Mouse (Mus musculus) limb, embryonic 15.5 days (tissue): ENCODE data around the gene Ank2. TPM values are rescaled to one million over a fixed set of nuclear protein-coding genes. Genes with fewer than 3 reads are reported as not detected.

Experiments
- ATAC-seq: fragments of 200-750 bp; cut with Nextera tagmentation; 2 replicates; pipeline ENCODE4 v1.8.0; 2017; ENCODE audit warnings: low read depth, moderate TSS enrichment; ENCODE audit not compliant: insufficient number of reproducible peaks, low FRiP score, low TSS enrichment
- H3K27ac ChIP-seq: fragments of 300-500 bp; sonication (generic); 2 replicates; pipeline ENCODE4 v1.5.1; 2015; ENCODE audit warnings: moderate library complexity, mild to moderate bottlenecking, inconsistent platforms
- H3K27me3 ChIP-seq: fragments of 300-500 bp; sonication (generic); 2 replicates; pipeline ENCODE4 v1.6.1; 2015; ENCODE audit warnings: inconsistent platforms
- H3K36me3 ChIP-seq: fragments of 300-500 bp; sonication (generic); 2 replicates; pipeline ENCODE4 v1.6.1; 2015; ENCODE audit warnings: inconsistent platforms
- H3K4me1 ChIP-seq: fragments of 300-500 bp; sonication (generic); 2 replicates; pipeline ENCODE4 v1.6.1; 2015; ENCODE audit warnings: inconsistent platforms
- H3K4me2 ChIP-seq: fragments of 300-500 bp; sonication (generic); 2 replicates; pipeline ENCODE4 v1.6.1; 2015; ENCODE audit warnings: mild to moderate bottlenecking, inconsistent platforms
- H3K4me3 ChIP-seq: fragments of 300-500 bp; sonication (generic); 2 replicates; pipeline ENCODE4 v1.5.1; 2015; ENCODE audit warnings: mild to moderate bottlenecking, inconsistent platforms
- H3K9ac ChIP-seq: fragments of 300-500 bp; sonication (generic); 2 replicates; pipeline ENCODE4 v1.6.1; 2015; ENCODE audit warnings: inconsistent platforms
- H3K9me3 ChIP-seq: fragments of 300-500 bp; sonication (generic); 2 replicates; pipeline ENCODE4 v1.6.1; 2016; ENCODE audit warnings: inconsistent platforms
- WGBS: fragments of 180-500 bp; shearing (Covaris S2); methylation state at CpG from one replicate; pipeline ENCODE4 v1.1.7; 2015; 5-methylcytosine and 5-hydroxymethylcytosine counted together
- microRNA counts: library from miRNA; unstranded; fragments of <30 nt; microRNA quantifications from one replicate; lab custom pipeline; 2016
- microRNA-seq: library from miRNA; unstranded; fragments of <30 nt; microRNA quantifications from one replicate; pipeline ENCODE4, GENCODE M21; 2016
- polyA plus RNA-seq: library from polyadenylated mRNA; unstranded; fragments of >200 nt; fragmentation: Nextera tagmentation; extraction: Ambion mirVana; gene quantifications from 2 replicates; pipeline ENCODE4 v1.2.1, GENCODE M21; 2015

Ank2 gene
- polyA plus RNA-seq, 1 experiment from 2014 or later, result 34.5 TPM

DNA sequence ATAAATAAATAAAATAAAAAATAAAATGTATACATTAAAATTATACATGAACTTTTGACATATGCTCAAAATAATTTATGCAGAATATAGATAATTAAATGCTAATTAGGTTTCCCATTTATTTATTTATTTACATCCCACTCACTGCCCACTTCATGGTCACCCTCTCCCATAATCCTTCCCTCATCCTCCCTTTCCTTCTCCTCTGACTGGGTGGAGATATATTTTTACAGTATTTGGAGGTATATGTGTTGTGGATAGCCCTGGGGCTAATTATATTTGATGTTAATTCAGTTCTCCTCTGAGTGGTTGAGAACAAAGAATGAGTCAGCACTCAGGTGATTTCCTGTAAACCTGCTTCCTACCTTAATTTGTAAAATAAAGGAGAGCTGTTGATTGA, 582.8 kb downstream of the Ank2 start:
- Histone ChIP-seq H3K4me1 (no peaks in the 10 kb centered on the region), H3K36me3 (no peaks in the 10 kb centered on the region), H3K4me2 (no peak overlapping the region), H3K27ac (no peak overlapping the region), H3K9me3 (no peaks in the 10 kb centered on the region), H3K9ac (no peak overlapping the region), H3K27me3 (no peaks in the 10 kb centered on the region), H3K4me3 (no peak overlapping the region)
- ATAC-seq, result no peak

DNA sequence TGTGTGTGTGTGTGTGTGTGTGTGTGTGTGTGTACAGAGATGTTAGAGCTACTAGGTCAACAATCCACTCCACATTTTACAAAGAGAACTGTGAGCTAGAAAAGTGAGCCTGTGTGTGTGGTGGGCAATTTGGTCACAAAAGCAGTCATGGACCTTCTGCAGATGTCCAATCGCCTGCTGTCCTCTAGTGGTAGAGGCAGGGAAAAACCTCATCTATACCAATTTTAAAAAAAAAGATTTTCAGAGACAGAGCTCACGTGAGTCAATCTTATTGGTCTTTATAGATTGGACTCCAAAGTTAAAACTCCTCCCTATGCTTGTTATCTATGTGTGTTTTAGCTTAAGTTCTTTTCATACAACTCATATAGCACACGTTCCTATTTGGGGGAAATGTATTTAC, 595.6 kb downstream of the Ank2 start:
- Histone ChIP-seq H3K4me2 (no peak overlapping the region), H3K9ac (no peak overlapping the region), H3K27me3 (no peaks in the 10 kb centered on the region), H3K36me3 (no peaks in the 10 kb centered on the region), H3K27ac (no peak overlapping the region), H3K4me1 (no peaks in the 10 kb centered on the region), H3K4me3 (no peak overlapping the region), H3K9me3 (no peaks in the 10 kb centered on the region)
- no peak for ATAC-seq
- 12% methylated on average over 3 of the region's 3 CpGs for WGBS

- Histone ChIP-seq H3K4me3 (no peak overlapping the region), H3K4me2 (no peak overlapping the region), H3K27ac (no peak overlapping the region), H3K4me1 (no peaks in the 10 kb centered on the region), H3K27me3 (no peaks in the 10 kb centered on the region), H3K9me3 (no peaks in the 10 kb centered on the region), H3K9ac (no peak overlapping the region), H3K36me3 (no peaks in the 10 kb centered on the region)
- WGBS, result 60% methylated on average over 4 of the region's 4 CpGs
- ATAC-seq, result no peak
These were observed 612.5 kb downstream of the Ank2 start for GRCm38 (mm10) chr3:126886644-126887043.

- no peak overlapping the region for H3K4me3 ChIP-seq
- WGBS, result 78% methylated on average over 4 of the region's 4 CpGs
- no peak for ATAC-seq
- no peak overlapping the region for H3K4me2 ChIP-seq
- no peak overlapping the region for H3K9ac ChIP-seq
- no peaks in the 10 kb centered on the region for H3K4me1 ChIP-seq
- no peaks in the 10 kb centered on the region for H3K9me3 ChIP-seq
- H3K27ac ChIP-seq, result no peak overlapping the region
- no peaks in the 10 kb centered on the region for H3K27me3 ChIP-seq
- H3K36me3 ChIP-seq, result no peaks in the 10 kb centered on the region
These were observed 613.1 kb downstream of the Ank2 start for GRCm38 (mm10) chr3:126886090-126886489.

- Histone ChIP-seq H3K4me1 (no peaks in the 10 kb centered on the region), H3K36me3 (no peaks in the 10 kb centered on the region)
- 32% methylated on average over 1 of the region's 1 CpGs for WGBS
These were observed 620.9 kb downstream of the Ank2 start for GRCm38 (mm10) chr3:126878233-126878632.

More at GRCm38 (mm10) chr3:126878233-126878632, 620.9 kb downstream of the Ank2 start:
- no peaks in the 10 kb centered on the region for H3K9me3 ChIP-seq
- no peak overlapping the region for H3K4me3 ChIP-seq
- no peak overlapping the region for H3K27ac ChIP-seq
- no peak overlapping the region for H3K9ac ChIP-seq
- H3K27me3 ChIP-seq, result no peaks in the 10 kb centered on the region
- no peak overlapping the region for H3K4me2 ChIP-seq
- no peak for ATAC-seq

MicroRNAs encoded within 50 kb of the gene (microRNA counts, 519-probe panel; counts per million panel counts)
- microRNA mmu-miR-302a (lab: Ali Mortazavi, UCI) (2,261 counts per million, percentile 44 among the panel's probes with 10 or more counts), microRNA mmu-miR-302b (lab: Ali Mortazavi, UCI) (not detected), microRNA mmu-miR-302c (lab: Ali Mortazavi, UCI) (not detected), microRNA mmu-miR-302d (lab: Ali Mortazavi, UCI) (2,171 counts per million, percentile 40 among the panel's probes with 10 or more counts), microRNA mmu-miR-367 (lab: Ali Mortazavi, UCI) (2,965 counts per million, percentile 67 among the panel's probes with 10 or more counts)

Small RNA genes within 50 kb of the gene (microRNA-seq; reads per million reads assigned to microRNA genes)
- gene Gm44494, result not detected
- 9.2 reads per million, percentile 24 among the genes with 10 or more reads in this experiment for gene Mir302a
- gene Mir302b, result 3.9 reads per million, percentile 12 among the genes with 10 or more reads in this experiment
- gene Mir302c, result 1.4 reads per million
- 9.2 reads per million, percentile 24 among the genes with 10 or more reads in this experiment for gene Mir302d
- gene Mir367, result not detected

Other genes with a start within 250 kb of the Ank2 start
- 48.9 and 50.9 TPM in 2 replicates for gene Larp7, start 54.0 kb upstream of the Ank2 start, polyA plus RNA-seq
- gene Zgrf1, start 54.1 kb upstream of the Ank2 start, polyA plus RNA-seq, result 6.0 and 6.3 TPM in 2 replicates
- gene Neurog2, start 133.8 kb upstream of the Ank2 start, polyA plus RNA-seq, result not detected in 2 replicates